Mouse (Mus musculus) ES-Bruce4 (cell line): ENCODE measurements around the gene Itga7. TPM values are rescaled to one million over a fixed set of nuclear protein-coding genes. Genes with fewer than 3 reads are reported as not detected.
A peak's percentile ranks its signal among the peaks of the same experiment; 100 is the strongest.

Experiments used
- H3K27ac ChIP-seq: 2 replicates; pipeline ENCODE4 v1.5.1; 2012; ENCODE audit warnings: low read length, inconsistent platforms; ENCODE audit not compliant: insufficient read depth
- H3K27me3 ChIP-seq: 2 replicates; pipeline ENCODE4 v1.6.1; 2012; ENCODE audit warnings: mild to moderate bottlenecking, low read length, inconsistent platforms; ENCODE audit not compliant: control insufficient read depth, poor library complexity, insufficient read depth, severe bottlenecking
- H3K36me3 ChIP-seq: 2 replicates; pipeline ENCODE4 v1.6.1; 2012; ENCODE audit warnings: inconsistent platforms, mild to moderate bottlenecking, low read length, moderate library complexity; ENCODE audit not compliant: control insufficient read depth, poor library complexity, insufficient read depth, severe bottlenecking
- H3K4me1 ChIP-seq: one replicate; pipeline ENCODE4 v1.8.1; 2011; ENCODE audit warnings: low read length; ENCODE audit not compliant: control insufficient read depth, insufficient read depth
- H3K4me3 ChIP-seq: 2 replicates; pipeline ENCODE4 v1.5.1; 2011; ENCODE audit warnings: low read depth, mild to moderate bottlenecking, low read length
- H3K9ac ChIP-seq: 2 replicates; pipeline ENCODE4 v1.6.1; 2012; ENCODE audit warnings: low read depth, mild to moderate bottlenecking, inconsistent platforms; ENCODE audit not compliant: poor library complexity, severe bottlenecking
- H3K9me3 ChIP-seq: replicated peaks from 2 replicates; pipeline ENCODE4 v1.6.1; 2012; ENCODE audit warnings: mild to moderate bottlenecking, low read length, inconsistent platforms; ENCODE audit not compliant: control insufficient read depth, poor library complexity, insufficient read depth, severe bottlenecking
- CTCF ChIP-seq: IDR thresholded peaks from one replicate; pipeline ENCODE4 v1.8.1; 2011; ENCODE audit warnings: low read depth, low read length
- EP300 ChIP-seq: IDR thresholded peaks from 2 replicates; pipeline ENCODE4 v1.6.1; 2011; ENCODE audit warnings: low read depth, low read length; ENCODE audit not compliant: insufficient read depth
- POLR2A ChIP-seq: IDR thresholded peaks from one replicate; pipeline ENCODE4 v1.8.1; 2011; ENCODE audit warnings: low read length; ENCODE audit not compliant: insufficient read depth
- polyA plus RNA-seq: library from polyadenylated mRNA; stranded (reverse); fragments of >200 nt; gene quantifications from 2 replicates; pipeline ENCODE4 v1.2.4, GENCODE M21; 2011; ENCODE audit warnings: low read depth; ENCODE audit not compliant: missing spikeins, insufficient read depth, insufficient read length

Gene Itga7
- polyA plus RNA-seq, 1 experiment: 1.6 TPM

- H3K4me3 ChIP-seq: peak overlapping the region; percentile 16; the same call in 1 of the 2 replicates
- H3K36me3 ChIP-seq: no peaks in the 10 kb centered on the region
- TF ChIP-seq CTCF (no peak), EP300 (no peak), POLR2A (no peak)
- H3K9ac ChIP-seq: no peak overlapping the region; the same call in 1 of the 2 replicates
- H3K27me3 ChIP-seq: no peaks in the 10 kb centered on the region; the same call in 1 of the 2 replicates
- no peaks in the 10 kb centered on the region for H3K9me3 ChIP-seq
- H3K27ac ChIP-seq: no peak overlapping the region
- H3K4me1 ChIP-seq: peaks cover 3% of the 10 kb centered on the region
Measured at GRCm38 (mm10) chr10:128892246-128892645, 41.4 kb upstream of the Itga7 start.

- no peaks in the 10 kb centered on the region for H3K9me3 ChIP-seq
- no peaks in the 10 kb centered on the region for H3K36me3 ChIP-seq
- no peak overlapping the region for H3K9ac ChIP-seq
- H3K27ac ChIP-seq: no peak overlapping the region
- TF ChIP-seq CTCF (peak; percentile 7), POLR2A (no peak)
- peak overlapping the region; percentile 52; the same call in 1 of the 2 replicates for H3K4me3 ChIP-seq
- no peaks in the 10 kb centered on the region; the same call in 1 of the 2 replicates for H3K27me3 ChIP-seq
- H3K4me1 ChIP-seq: peaks cover 3% of the 10 kb centered on the region
Measured at GRCm38 (mm10) chr10:128895437-128895836, 38.2 kb upstream of the Itga7 start.

DNA sequence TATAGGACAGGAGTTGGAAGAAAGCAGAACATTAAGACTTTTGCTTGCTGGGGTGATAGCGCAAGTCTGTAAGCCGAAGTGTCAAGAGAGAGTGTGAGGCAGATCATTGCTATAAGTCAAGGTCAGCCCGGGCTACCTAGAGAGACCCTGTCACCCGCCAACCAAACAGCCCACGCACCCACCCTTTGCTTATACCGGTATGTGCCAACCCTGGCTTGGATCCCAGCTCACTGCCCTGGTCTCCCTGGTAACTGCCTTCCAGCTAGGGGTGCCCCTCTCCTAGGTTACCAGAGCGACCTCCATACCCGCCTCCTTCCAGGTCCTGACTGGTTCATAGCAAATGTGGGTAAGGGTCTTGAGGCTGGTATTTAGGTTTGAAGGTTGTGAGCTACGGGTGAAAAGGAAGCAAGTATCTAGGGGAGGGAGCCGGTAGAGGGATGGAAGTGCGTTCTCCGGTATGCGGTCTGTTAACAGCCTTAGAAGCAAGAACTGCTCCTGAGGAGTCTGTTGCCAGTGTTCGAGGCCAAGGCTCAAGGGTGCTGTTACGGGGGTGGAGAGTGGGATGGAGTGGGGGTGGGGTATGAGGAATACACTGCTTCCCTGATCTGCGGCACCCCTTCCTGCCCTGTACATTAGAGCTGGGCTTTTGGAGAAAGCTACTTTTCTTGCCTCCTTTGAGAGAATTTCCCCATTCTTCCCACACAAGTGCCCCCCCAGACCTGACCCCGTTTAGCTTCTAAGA is 37.5 kb upstream of the Itga7 start:
- Histone ChIP-seq H3K9me3 (no peaks in the 10 kb centered on the region), H3K9ac (0 out of 2 replicates have a peak overlapping the region, but pooled peaks have one; percentile 24), H3K27me3 (no peaks in the 10 kb centered on the region; the same call in 1 of the 2 replicates), H3K27ac (no peak overlapping the region), H3K36me3 (no peaks in the 10 kb centered on the region), H3K4me3 (peak overlapping the region; percentile 52), H3K4me1 (peaks cover 3% of the 10 kb centered on the region)
- no peak for TF ChIP-seq EP300
- no peak for TF ChIP-seq POLR2A
- TF ChIP-seq CTCF: no peak

GRCm38 (mm10) chr10:128896807-128897206 is 36.8 kb upstream of the Itga7 start:
- Histone ChIP-seq H3K4me1 (peaks cover 3% of the 10 kb centered on the region), H3K9ac (no peak overlapping the region), H3K27me3 (no peaks in the 10 kb centered on the region; the same call in 1 of the 2 replicates), H3K36me3 (no peaks in the 10 kb centered on the region), H3K9me3 (no peaks in the 10 kb centered on the region), H3K4me3 (no peak overlapping the region), H3K27ac (no peak overlapping the region)
- no peak for TF ChIP-seq POLR2A
- no peak for TF ChIP-seq CTCF
- no peak for TF ChIP-seq EP300

DNA sequence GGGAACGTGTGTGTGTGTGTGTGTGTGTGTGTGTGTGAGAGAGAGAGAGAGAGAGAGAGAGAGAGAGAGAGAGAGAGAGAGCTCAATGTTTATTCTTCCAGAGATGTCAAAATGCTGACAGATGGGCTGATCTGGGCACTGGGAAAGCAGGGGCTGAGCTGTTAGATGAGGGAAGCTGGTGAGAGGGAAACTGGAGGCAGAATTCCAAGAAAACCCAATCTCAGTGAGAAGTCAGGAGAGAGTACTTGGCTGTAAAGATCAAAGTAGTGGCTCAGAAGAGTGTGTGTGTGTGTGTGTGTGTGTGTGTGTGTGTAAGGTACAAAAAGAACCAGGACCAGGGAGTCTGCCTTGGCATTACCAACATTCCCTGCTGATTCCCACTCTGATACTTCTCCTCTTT is 36.1 kb upstream of the Itga7 start:
- no peak overlapping the region for H3K4me3 ChIP-seq

GRCm38 (mm10) chr10:128899759-128900490 is 33.7 kb upstream of the Itga7 start:
- Histone ChIP-seq H3K9me3 (no peaks in the 10 kb centered on the region), H3K36me3 (no peaks in the 10 kb centered on the region), H3K9ac (no peak overlapping the region), H3K4me3 (no peak overlapping the region), H3K4me1 (peaks cover 5% of the 10 kb centered on the region), H3K27ac (peak overlapping the region; percentile 40), H3K27me3 (no peaks in the 10 kb centered on the region; the same call in 1 of the 2 replicates)
- TF ChIP-seq POLR2A (no peak), EP300 (no peak), CTCF (no peak)

More for the DNA sequence above, 36.1 kb upstream of the Itga7 start:
- no peak overlapping the region for H3K27ac ChIP-seq
- TF ChIP-seq CTCF: no peak
- TF ChIP-seq POLR2A: no peak
- TF ChIP-seq EP300: no peak
- no peaks in the 10 kb centered on the region for H3K36me3 ChIP-seq
- no peaks in the 10 kb centered on the region for H3K9me3 ChIP-seq
- no peaks in the 10 kb centered on the region; the same call in 1 of the 2 replicates for H3K27me3 ChIP-seq
- peaks cover 3% of the 10 kb centered on the region for H3K4me1 ChIP-seq
- no peak overlapping the region for H3K9ac ChIP-seq
